Mouse (Mus musculus) forebrain, embryonic 14.5 days (tissue): ENCODE measurements around the gene Jak2. TPM values are rescaled to one million over a fixed set of nuclear protein-coding genes. Genes with fewer than 3 reads are reported as not detected.

Experiments used
- ATAC-seq: fragments of 200-750 bp; cut with Nextera tagmentation; 2 replicates; pipeline ENCODE4 v1.8.0; 2017; ENCODE audit warnings: mild to moderate bottlenecking, moderate library complexity
- DNase-seq: peaks from one replicate; pipeline ENCODE4 v3.0.0-alpha.2; 2015; ENCODE audit warnings: low spot score
- H3K27ac ChIP-seq: fragments of 300-500 bp; sonication (generic); 2 replicates; pipeline ENCODE4 v1.5.1; 2014; ENCODE audit warnings: low read depth, mild to moderate bottlenecking, control low read depth, low read length, moderate library complexity
- H3K27me3 ChIP-seq: fragments of 300-500 bp; sonication (generic); replicated peaks from 2 replicates; pipeline ENCODE4 v1.6.1; 2014; ENCODE audit warnings: low read length, control low read depth, mixed read lengths; ENCODE audit not compliant: control insufficient read depth, insufficient read depth
- H3K36me3 ChIP-seq: fragments of 300-500 bp; sonication (generic); 2 replicates; pipeline ENCODE4 v1.6.1; 2014; ENCODE audit warnings: low read length, control low read depth; ENCODE audit not compliant: control insufficient read depth, insufficient read depth
- H3K4me1 ChIP-seq: fragments of 300-500 bp; sonication (generic); 2 replicates; pipeline ENCODE4 v1.6.1; 2014; ENCODE audit warnings: antibody characterized with exemption, low read length, control low read depth; ENCODE audit not compliant: control insufficient read depth, insufficient read depth
- H3K4me2 ChIP-seq: fragments of 300-500 bp; sonication (generic); 2 replicates; pipeline ENCODE4 v1.6.1; 2014; ENCODE audit warnings: mild to moderate bottlenecking, control low read depth, low read length
- H3K4me3 ChIP-seq: fragments of 300-500 bp; sonication (generic); 2 replicates; pipeline ENCODE4 v1.5.1; 2014; ENCODE audit warnings: low read depth, low read length, control low read depth
- H3K9ac ChIP-seq: fragments of 300-500 bp; sonication (generic); 2 replicates; pipeline ENCODE4 v1.6.1; 2014; ENCODE audit warnings: mild to moderate bottlenecking, low read length, control low read depth, moderate library complexity
- H3K9me3 ChIP-seq: fragments of 300-500 bp; sonication (generic); replicated peaks from 2 replicates; pipeline ENCODE4 v1.6.1; 2016; ENCODE audit warnings: low read length, control low read depth, mixed read lengths; ENCODE audit not compliant: control insufficient read depth
- WGBS: fragments of 180-500 bp; shearing (Covaris S2); extraction: QIAGEN DNeasy Blood & Tissue Kit; methylation state at CpG from one replicate; pipeline ENCODE4 v1.1.7; 2014; 5-methylcytosine and 5-hydroxymethylcytosine counted together
- polyA plus RNA-seq: library from polyadenylated mRNA; unstranded; fragments of >200 nt; fragmentation: Nextera tagmentation; extraction: Ambion mirVana; gene quantifications from 2 replicates; pipeline ENCODE4 v1.2.1, GENCODE M21; 2014

The Jak2 gene
- 15.6 and 18.2 TPM in 2 replicates for polyA plus RNA-seq

- peak; percentile 95 for ATAC-seq
Observed at GRCm38 (mm10) chr19:29251191-29251957, at the start of gene Jak2. TSS of gene Jak2 (plus strand) at chr19:29251828.

DNA sequence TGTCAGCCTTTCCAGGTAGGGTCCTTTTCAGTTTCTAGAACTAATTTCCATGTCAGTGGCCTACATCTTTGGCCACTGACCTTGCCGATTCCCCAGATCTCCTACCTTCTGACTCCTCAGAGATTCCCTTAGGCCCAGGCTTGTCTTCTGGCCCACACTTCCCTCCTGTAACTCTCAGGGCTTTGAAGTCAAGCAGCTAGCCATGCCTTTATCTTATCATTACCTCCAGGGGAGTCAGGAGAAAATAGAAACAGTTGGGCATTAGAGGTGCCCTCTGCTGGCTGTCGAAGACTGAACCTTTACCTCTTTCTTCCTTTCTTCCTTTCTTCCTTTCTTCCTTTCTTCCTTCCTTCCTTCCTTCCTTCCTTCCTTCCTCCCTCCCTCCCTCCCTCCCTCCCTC is 48.3 kb upstream of the Jak2 start:
- 68% methylated on average over 2 of the region's 2 CpGs for WGBS
- H3K4me2 ChIP-seq: no peak overlapping the region
- ATAC-seq: no peak
- no peak overlapping the region for H3K4me3 ChIP-seq
- H3K9me3 ChIP-seq: no peaks in the 10 kb centered on the region
- DNase-seq: no peak
- no peak overlapping the region for H3K9ac ChIP-seq
- H3K4me1 ChIP-seq: no peaks in the 10 kb centered on the region
- H3K27me3 ChIP-seq: no peaks in the 10 kb centered on the region
- H3K36me3 ChIP-seq: no peaks in the 10 kb centered on the region
- no peak overlapping the region for H3K27ac ChIP-seq

More at GRCm38 (mm10) chr19:29251191-29251957, at the start of gene Jak2:
- H3K27ac ChIP-seq: peak within 1 kb of the TSS; percentile 98
- H3K9me3 ChIP-seq: no peaks in the 10 kb centered on the region
- no peaks in the 10 kb centered on the region for H3K36me3 ChIP-seq
- DNase-seq: peak; percentile 95
- peaks cover 37% of the 10 kb centered on the region for H3K4me1 ChIP-seq
- WGBS: 1% methylated on average over 66 of the region's 114 CpGs
- peak within 1 kb of the TSS; percentile 98 for H3K9ac ChIP-seq
- H3K27me3 ChIP-seq: no peaks in the 10 kb centered on the region
- H3K4me2 ChIP-seq: peak within 1 kb of the TSS; percentile 75
- H3K4me3 ChIP-seq: peak within 1 kb of the TSS; percentile 87

DNA sequence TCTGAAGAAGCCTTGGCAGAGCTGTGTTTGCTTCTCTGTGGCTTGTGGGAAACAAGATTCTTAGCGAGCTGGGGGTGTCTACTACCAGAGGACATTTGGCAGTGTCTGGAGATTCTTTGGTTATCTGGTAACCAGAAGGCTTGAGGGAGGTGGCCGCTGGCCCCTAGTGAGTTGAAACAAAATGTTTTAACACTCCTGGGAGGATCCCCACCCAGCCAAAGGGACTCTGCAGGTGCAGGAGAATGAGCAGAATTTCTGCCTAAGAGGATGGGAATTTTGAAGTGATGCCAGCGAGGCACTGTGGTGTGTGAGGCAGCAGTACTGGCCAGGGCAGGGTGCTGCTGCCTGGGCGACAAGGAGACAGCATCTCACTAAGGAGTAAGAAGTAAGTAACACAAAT is 47.0 kb upstream of the Jak2 start:
- Histone ChIP-seq H3K36me3 (no peaks in the 10 kb centered on the region), H3K9ac (no peak overlapping the region), H3K4me2 (no peak overlapping the region), H3K4me1 (no peaks in the 10 kb centered on the region), H3K27me3 (no peaks in the 10 kb centered on the region), H3K9me3 (no peaks in the 10 kb centered on the region), H3K27ac (no peak overlapping the region), H3K4me3 (no peak overlapping the region)
- ATAC-seq (no peak), DNase-seq (no peak)
- 75% methylated on average over 4 of the region's 4 CpGs for WGBS

DNA sequence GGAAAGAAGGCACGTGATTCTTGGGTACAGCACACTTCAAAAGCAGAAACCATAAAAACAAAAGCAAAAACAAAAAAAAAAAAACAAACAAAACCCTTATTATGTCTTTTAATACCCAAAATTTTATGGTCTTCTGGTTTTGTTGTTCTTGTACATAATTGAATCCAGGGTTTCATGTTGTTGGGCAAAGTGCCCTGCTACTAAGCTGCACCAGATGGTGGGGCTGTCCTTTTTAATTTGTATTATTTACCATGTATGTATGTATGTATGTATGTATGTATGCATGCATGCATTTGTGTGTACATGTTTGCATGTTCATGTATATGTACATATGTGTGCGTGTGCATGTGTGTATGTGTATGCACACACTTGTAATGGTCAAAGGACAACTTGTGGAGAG is 46.4 kb upstream of the Jak2 start:
- H3K4me1 ChIP-seq: no peaks in the 10 kb centered on the region
- no peaks in the 10 kb centered on the region for H3K27me3 ChIP-seq
- H3K36me3 ChIP-seq: no peaks in the 10 kb centered on the region
- H3K9ac ChIP-seq: no peak overlapping the region
- H3K4me2 ChIP-seq: no peak overlapping the region
- H3K4me3 ChIP-seq: no peak overlapping the region
- no peak for DNase-seq
- WGBS: 75% methylated on average over 2 of the region's 2 CpGs
- no peak for ATAC-seq
- H3K27ac ChIP-seq: no peak overlapping the region
- H3K9me3 ChIP-seq: no peaks in the 10 kb centered on the region

DNA sequence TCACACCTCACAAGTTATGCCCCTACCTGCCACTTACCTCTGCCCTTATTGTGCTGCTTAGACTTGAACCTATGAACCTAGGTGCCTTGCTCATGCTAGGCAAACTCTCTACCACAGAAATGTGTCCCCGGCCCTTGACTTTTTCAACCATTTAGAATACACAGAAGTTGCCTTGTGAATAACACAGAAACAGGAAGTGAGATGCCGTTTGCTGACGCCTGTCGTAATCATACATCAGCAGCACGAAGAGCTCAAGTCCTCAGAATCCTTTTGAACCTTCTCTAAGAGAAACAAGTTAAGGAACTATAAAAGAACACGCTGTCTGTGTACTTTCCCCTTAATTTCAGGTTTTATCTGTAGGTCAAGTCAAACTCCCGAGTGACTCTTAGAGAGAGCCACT is 41.7 kb upstream of the Jak2 start:
- H3K9ac ChIP-seq: no peak overlapping the region
- no peaks in the 10 kb centered on the region for H3K27me3 ChIP-seq
- H3K9me3 ChIP-seq: no peaks in the 10 kb centered on the region
- H3K4me2 ChIP-seq: no peak overlapping the region
- no peaks in the 10 kb centered on the region for H3K36me3 ChIP-seq
- H3K4me3 ChIP-seq: no peak overlapping the region
- no peak for DNase-seq
- 98% methylated on average over 7 of the region's 7 CpGs for WGBS
- no peaks in the 10 kb centered on the region for H3K4me1 ChIP-seq
- H3K27ac ChIP-seq: no peak overlapping the region
- ATAC-seq: no peak

DNA sequence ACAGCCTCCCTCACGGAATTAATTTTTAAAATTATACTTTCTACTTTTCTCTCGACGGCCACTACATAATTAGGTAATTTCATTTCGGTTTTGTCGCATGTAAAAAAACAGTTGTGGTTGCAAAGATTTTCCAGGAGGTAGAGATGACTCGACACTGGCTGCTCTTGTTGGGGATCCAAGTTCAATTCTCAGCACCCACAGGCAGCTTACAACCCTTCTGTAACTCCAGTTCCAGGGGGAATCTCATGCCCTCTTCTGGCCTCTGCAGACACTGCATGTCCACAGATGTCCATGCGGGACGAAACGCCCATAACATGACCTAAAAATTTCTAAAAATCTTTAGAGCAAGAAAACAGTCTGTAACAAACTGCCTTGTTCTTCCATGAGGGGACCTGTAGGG is 41.3 kb upstream of the Jak2 start:
- H3K27me3 ChIP-seq: no peaks in the 10 kb centered on the region
- ATAC-seq (no peak), DNase-seq (no peak)
- no peaks in the 10 kb centered on the region for H3K9me3 ChIP-seq
- no peak overlapping the region for H3K9ac ChIP-seq
- no peak overlapping the region for H3K4me2 ChIP-seq
- WGBS: 94% methylated on average over 9 of the region's 9 CpGs
- no peaks in the 10 kb centered on the region for H3K4me1 ChIP-seq
- H3K36me3 ChIP-seq: no peaks in the 10 kb centered on the region
- H3K4me3 ChIP-seq: no peak overlapping the region
- H3K27ac ChIP-seq: no peak overlapping the region

GRCm38 (mm10) chr19:29215811-29216509 is 35.7 kb upstream of the Jak2 start:
- DNase-seq (no peak), ATAC-seq (no peak)
- H3K4me1 ChIP-seq: no peaks in the 10 kb centered on the region
- H3K4me3 ChIP-seq: no peak overlapping the region
- no peak overlapping the region for H3K9ac ChIP-seq
- H3K9me3 ChIP-seq: no peaks in the 10 kb centered on the region
- H3K27ac ChIP-seq: no peak overlapping the region
- whole genome bisulfite sequencing: 67% methylated on average over 8 of the region's 8 CpGs
- H3K27me3 ChIP-seq: no peaks in the 10 kb centered on the region
- no peaks in the 10 kb centered on the region for H3K36me3 ChIP-seq
- no peak overlapping the region for H3K4me2 ChIP-seq

GRCm38 (mm10) chr19:29221867-29222266 is 29.8 kb upstream of the Jak2 start:
- Histone ChIP-seq H3K4me2 (no peak overlapping the region), H3K27me3 (no peaks in the 10 kb centered on the region), H3K9ac (no peak overlapping the region), H3K4me3 (no peak overlapping the region), H3K27ac (no peak overlapping the region), H3K9me3 (no peaks in the 10 kb centered on the region), H3K36me3 (no peaks in the 10 kb centered on the region), H3K4me1 (no peaks in the 10 kb centered on the region)
- 68% methylated on average over 4 of the region's 4 CpGs for WGBS
- ATAC-seq (no peak), DNase-seq (no peak)

DNA sequence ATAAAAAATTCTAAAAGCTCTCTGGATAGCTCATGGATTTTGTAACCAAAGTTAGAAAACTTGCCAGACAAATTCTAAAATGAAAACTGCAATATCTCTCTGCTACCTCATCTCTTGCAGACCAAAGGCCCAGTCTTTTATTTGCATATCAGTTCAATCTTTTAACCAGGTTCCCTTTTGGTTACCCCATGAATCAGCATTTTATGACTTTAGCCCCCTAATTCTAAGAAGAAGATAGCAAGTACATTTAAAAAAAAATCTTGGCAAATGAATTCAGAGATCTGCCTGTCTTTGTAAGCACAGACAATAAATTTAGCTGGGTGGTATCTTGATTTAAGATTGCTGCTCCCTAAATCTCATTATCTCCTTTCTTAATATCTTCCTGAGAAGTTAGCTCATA is 26.7 kb upstream of the Jak2 start:
- no peak for DNase-seq
- Histone ChIP-seq H3K27me3 (no peaks in the 10 kb centered on the region), H3K4me2 (no peak overlapping the region), H3K4me3 (no peak overlapping the region), H3K9ac (no peak overlapping the region), H3K36me3 (no peaks in the 10 kb centered on the region), H3K4me1 (no peaks in the 10 kb centered on the region), H3K9me3 (no peaks in the 10 kb centered on the region), H3K27ac (no peak overlapping the region)
- ATAC-seq: no peak
